Mouse (Mus musculus) c-Kit-negative CD71-positive TER-119-positive erythroid progenitor cells, embryonic 14.5 days (primary cell): ENCODE measurements around the gene Garnl3.

ENCODE experiments used
- DNase-seq: peaks from one replicate; pipeline ENCODE4 v3.0.0-alpha.2; 2013; ENCODE audit warnings: low read depth, low spot score

Gene Garnl3

GRCm38 (mm10) chr2:33089356-33090032, 42.0 kb downstream of the Garnl3 start:
- no peak for DNase-seq

GRCm38 (mm10) chr2:33086671-33087363, 44.6 kb downstream of the Garnl3 start:
- no peak for DNase-seq

- no peak for DNase-seq
Measured at GRCm38 (mm10) chr2:33086016-33086596, 45.3 kb downstream of the Garnl3 start.

- no peak for DNase-seq
Measured at GRCm38 (mm10) chr2:33084221-33084620, 47.2 kb downstream of the Garnl3 start.

GRCm38 (mm10) chr2:33080166-33080565, 51.3 kb downstream of the Garnl3 start:
- no peak for DNase-seq

- no peak for DNase-seq
Measured at GRCm38 (mm10) chr2:33077252-33077651, 54.2 kb downstream of the Garnl3 start.

GRCm38 (mm10) chr2:33074931-33075330, 56.5 kb downstream of the Garnl3 start:
- no peak for DNase-seq

GRCm38 (mm10) chr2:33074188-33074587, 57.3 kb downstream of the Garnl3 start:
- DNase-seq: no peak

DNA sequence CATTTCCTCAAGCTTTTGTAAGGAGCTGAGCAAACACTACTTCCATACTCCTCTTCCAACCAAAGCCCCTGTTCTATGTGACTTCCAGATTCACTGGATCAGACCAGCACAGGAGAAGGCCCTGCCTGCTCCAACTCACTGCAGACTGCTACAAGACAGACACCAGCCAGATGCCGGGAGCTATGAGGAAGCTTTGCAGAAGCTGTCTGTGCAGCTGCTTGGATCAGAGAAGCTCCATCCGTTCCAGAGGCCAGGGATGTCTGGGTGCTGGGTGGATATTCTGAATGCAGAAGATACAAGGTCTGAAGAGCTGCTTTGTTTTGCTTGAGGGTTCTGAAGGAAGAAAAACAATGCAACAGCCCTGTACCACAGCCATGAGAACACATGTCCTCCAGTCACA, 59.1 kb downstream of the Garnl3 start:
- DNase-seq: no peak

DNA sequence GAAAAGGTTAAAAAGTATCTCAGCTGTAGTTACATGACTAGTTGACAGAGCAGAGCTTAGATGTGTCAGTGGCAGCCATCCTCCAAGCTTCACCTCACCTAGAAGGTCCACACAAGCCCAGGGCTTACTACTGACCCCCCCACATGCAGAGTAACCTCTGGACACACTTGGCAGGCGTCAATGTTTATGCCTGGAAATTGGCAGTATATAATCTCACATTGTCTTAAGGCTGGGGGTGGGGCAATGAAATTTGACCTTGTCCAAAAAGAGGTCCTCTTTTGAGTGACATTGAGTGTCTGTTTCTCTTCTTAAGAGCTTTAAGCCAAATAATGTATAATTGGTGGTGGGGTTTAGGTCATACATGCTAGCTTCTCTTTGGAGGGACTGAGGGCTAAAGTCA, 65.8 kb downstream of the Garnl3 start:
- no peak for DNase-seq

DNA sequence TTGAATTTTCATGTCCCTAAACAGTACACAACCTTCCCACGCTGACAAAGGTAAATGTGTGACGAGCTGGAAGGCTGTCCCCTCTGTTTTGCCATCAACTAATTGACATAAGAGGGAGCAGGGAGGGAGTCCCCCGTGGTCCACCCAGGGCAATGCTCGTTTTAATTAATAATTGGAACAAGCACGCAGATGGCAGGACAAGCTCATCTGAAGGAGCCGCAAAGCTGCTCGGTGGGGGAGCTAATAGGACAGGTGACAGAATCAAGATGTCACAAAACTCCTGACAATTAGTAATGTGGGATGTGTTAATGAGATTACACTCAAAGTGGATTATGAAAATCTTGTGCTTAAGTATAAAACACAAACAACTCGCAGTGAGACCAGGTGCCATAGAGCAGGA, 68.7 kb downstream of the Garnl3 start:
- DNase-seq: no peak

- no peak for DNase-seq
Measured at GRCm38 (mm10) chr2:33058926-33059325, 72.5 kb downstream of the Garnl3 start.

DNA sequence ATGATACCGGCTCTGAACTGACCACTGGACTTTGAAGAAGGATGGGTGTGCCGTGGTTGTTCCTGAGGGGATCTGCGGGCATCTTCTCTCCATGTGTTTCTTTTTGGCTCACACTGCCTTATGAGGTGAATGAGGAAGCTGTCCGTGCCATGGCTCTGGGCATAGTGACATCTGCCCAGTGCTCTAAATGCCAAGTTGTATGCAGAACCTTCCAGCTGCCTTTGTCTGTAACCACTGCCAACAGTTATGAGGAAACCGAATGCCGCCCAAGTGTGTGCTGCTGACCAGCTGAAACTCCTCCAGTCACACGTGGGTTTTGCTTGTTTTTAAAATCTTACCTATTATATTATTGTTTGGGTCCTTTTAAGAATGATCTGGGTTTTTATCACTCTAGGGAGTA, 73.9 kb downstream of the Garnl3 start:
- no peak for DNase-seq

GRCm38 (mm10) chr2:33053966-33054365, 77.5 kb downstream of the Garnl3 start:
- no peak for DNase-seq

DNA sequence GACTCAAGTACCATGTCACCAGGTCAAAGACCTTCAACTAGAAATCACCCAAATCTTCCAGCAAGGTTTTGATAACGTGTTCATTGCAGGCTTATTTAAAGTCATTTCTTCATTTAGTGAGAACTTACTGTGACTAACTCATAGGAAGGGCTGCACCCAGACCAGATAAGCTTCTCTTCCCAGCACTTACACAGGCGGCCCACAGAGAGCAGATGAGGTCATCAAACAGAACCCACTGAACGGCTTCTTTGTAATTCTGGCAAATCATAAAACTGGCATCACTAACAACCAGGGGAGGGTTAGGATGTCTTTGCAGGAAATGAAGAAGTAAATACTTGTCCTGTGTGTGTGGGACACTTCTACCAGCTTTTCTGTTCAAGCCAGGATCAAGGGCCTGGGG, 84.1 kb downstream of the Garnl3 start:
- no peak for DNase-seq

- no peak for DNase-seq
Measured at GRCm38 (mm10) chr2:33046919-33047318, 84.5 kb downstream of the Garnl3 start.

DNA sequence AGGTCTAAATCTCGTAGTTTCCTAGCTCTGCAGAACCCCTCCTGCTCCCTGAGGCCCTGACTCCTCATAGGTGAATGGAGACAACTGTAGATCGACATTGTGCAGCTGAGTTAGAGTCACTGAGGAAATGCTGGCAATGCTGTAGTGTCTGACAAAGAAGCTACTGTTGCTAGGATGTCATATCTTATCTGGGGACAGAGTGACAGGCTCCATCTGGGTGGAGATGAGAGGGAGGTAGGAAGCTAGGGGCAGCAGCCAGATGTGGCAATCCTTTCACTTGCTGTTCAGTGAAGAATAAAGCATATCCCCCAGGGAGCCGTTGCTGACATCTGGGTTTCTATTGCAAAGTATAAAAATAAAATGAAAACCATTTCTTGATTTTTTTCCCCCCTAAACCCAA, 85.6 kb downstream of the Garnl3 start:
- no peak for DNase-seq

DNA sequence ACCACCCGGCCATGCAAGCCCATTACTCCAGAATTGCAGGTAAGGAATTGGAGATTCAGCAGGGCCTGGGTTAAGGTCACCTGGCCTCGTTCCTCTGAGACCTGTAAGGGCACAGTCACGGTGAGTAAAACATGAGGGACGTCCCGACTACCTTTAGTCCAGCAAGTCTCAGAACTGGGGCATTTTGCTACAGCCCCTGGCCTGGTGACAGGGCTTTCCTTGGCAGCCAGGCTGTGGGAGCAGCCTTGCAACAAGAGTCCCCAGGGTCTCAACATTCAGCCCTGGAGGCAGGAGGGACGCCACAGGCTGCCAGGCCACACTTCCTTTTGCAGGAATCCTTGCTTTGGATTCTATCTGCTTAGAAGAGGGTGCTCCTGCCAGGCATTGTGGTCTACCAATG, 88.7 kb downstream of the Garnl3 start:
- DNase-seq: no peak

DNA sequence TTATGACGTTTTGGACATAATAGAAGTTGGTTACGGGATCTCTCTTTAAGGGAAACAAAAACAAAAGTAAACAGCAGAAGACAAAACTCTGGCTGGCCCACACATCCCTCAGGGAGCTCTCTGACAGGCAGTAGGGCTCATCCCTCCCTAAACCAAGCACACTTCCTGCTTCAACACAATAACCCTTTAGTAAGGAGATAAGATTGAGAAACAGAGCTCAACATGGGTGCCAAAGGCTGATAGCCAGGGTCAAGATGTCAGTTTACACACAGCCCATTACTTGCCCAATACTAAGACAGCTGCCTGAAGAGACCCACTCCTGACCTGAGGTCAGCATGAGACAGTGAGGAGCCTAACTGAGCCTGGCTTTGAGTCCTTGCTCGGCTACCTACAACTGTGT, 89.9 kb downstream of the Garnl3 start:
- no peak for DNase-seq

- DNase-seq: no peak
Measured at GRCm38 (mm10) chr2:33037429-33037828, 94.0 kb downstream of the Garnl3 start.

DNA sequence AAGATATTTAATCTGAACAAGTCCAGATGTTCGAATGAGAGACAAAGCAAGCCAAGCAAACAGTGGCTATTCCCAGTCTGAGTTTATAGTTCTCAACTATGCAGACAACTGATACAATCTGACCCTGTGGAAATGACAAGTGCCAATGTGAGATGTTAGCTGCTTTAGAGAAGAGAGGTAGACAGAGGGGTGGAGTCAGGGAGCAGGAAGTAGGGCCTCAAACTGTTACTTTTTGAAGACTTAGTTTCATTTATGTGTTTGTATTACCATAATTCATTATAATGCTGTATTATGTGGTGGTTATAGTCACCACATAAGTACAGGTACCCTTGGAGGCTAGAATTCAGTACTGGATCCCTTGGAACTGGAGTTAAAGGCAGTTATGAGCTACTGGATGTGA, 96.2 kb downstream of the Garnl3 start:
- DNase-seq: no peak

DNA sequence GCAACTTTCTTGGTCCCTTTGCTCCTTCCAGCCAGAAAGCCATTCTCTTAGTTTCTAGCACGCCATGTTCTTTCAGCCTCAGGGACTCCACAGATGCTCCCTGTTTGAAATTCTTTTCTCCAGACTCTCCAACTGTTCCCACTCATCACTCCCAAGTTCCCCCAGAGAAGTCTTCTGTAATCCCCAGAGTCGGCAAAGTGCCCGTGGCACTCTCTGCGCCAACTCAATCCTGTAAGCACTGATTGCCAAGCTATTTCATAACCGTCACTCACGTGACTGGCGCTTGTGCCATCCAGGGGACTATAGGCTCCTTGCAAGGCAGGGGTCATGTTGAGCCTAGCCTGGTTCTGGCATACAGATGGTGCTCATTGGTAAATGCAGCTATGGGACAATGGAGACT, 98.2 kb downstream of the Garnl3 start:
- DNase-seq: no peak

DNA sequence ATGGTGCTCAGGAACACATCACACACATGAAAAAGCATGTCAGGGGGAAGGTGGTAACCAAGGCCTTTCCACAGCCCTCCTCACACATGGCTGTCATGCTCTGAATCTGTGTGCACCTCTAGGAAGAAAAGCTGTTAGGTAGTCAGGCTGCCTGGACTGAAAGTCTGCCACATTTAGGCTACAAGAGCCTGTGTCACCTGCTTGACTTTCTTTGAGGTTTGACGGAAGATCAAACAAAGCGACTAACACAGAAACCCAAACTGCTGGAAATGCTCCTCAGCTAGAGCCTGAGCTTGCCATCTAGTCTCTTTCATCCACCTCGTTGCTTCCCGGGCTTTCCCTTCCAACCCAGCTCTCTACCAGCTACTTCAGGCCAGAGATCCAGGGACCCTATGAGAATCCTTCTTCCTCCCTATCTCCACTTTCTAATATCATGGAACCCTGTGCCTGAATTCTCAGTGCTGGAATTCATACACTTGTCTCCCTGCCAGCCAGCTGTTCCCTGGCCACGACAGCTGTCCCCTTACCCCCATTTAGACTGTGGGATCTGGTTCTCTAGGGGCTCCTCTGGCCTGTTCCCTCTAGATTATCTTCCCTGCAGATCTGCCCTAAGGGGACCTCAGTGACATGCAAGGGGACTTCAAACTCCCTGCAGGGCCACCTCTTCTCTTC, 98.9 kb downstream of the Garnl3 start:
- no peak for DNase-seq
